Comparison of ENCODE assay signal across 8 mouse cellular contexts in genomic region chr8:70152537-70153257, GRCm38 (mm10). TPM values are rescaled to one million over a fixed set of nuclear protein-coding genes. Genes with fewer than 3 reads are reported as not detected.
DNase-seq lines count a peak whose midpoint lies in the region; ATAC-seq lines count a peak whose summit lies in the region.

No protein-coding gene starts in this region.

- WGBS in embryonic facial prominence, embryonic 15.5 days, result 10% methylated on average over 17 of the region's 22 CpGs
- 9% methylated on average over 16 of the region's 22 CpGs for WGBS in heart, embryonic 13.5 days
- WGBS in kidney, embryonic 16.5 days, result 16% methylated on average over 21 of the region's 22 CpGs
- WGBS in lung, embryonic 15.5 days, result 11% methylated on average over 21 of the region's 22 CpGs

- H3K9ac ChIP-seq in embryonic facial prominence, embryonic 15.5 days, result no peak overlapping the region
- H3K9ac ChIP-seq in heart, embryonic 13.5 days, result no peak overlapping the region
- H3K9ac ChIP-seq in kidney, embryonic 16.5 days (replicated peaks; ENCODE audit: low read length), result no peak overlapping the region
- no peak overlapping the region for H3K9ac ChIP-seq in lung, embryonic 15.5 days

- ATAC-seq in embryonic facial prominence, embryonic 15.5 days (ENCODE audit: insufficient number of reproducible peaks, low FRiP score, low TSS enrichment, low read depth), result peak; percentile 87
- peak; percentile 84 for ATAC-seq in heart, embryonic 13.5 days (ENCODE audit: extremely low read depth, insufficient number of reproducible peaks, low FRiP score, low TSS enrichment)
- ATAC-seq in kidney, embryonic 16.5 days (ENCODE audit: low FRiP score, low TSS enrichment), result peak; percentile 99
- peak; percentile 94 for ATAC-seq in lung, embryonic 15.5 days (ENCODE audit: borderline replicate concordance, extremely low read depth, low FRiP score, low TSS enrichment)

- no peak overlapping the region for H3K27ac ChIP-seq in embryonic facial prominence, embryonic 15.5 days (replicated peaks)
- H3K27ac ChIP-seq in heart, embryonic 13.5 days (replicated peaks), result no peak overlapping the region
- no peak overlapping the region for H3K27ac ChIP-seq in kidney, embryonic 16.5 days (ENCODE audit: low read length)
- no peak overlapping the region for H3K27ac ChIP-seq in lung, embryonic 15.5 days

- H3K27me3 ChIP-seq in embryonic facial prominence, embryonic 15.5 days, result no peaks in the 10 kb centered on the region
- peaks cover 66% of the 10 kb centered on the region for H3K27me3 ChIP-seq in heart, embryonic 13.5 days (replicated peaks)
- no peaks in the 10 kb centered on the region for H3K27me3 ChIP-seq in kidney, embryonic 16.5 days (ENCODE audit: insufficient read depth, low read length)
- peaks cover 4% of the 10 kb centered on the region; the same call in 1 of the 2 replicates for H3K27me3 ChIP-seq in lung, embryonic 15.5 days

- H3K4me2 ChIP-seq in embryonic facial prominence, embryonic 15.5 days (replicated peaks), result peak overlapping the region; percentile 33
- H3K4me2 ChIP-seq in heart, embryonic 13.5 days, result peak overlapping the region; percentile 48
- H3K4me2 ChIP-seq in kidney, embryonic 16.5 days (replicated peaks; ENCODE audit: low read depth, low read length), result peak overlapping the region; percentile 28
- peak overlapping the region; percentile 34 for H3K4me2 ChIP-seq in lung, embryonic 15.5 days

- no peak overlapping the region; the same call in 1 of the 2 replicates for H3K4me3 ChIP-seq in embryonic facial prominence, embryonic 15.5 days (replicated peaks)
- peak overlapping the region; percentile 20; the same call in 1 of the 2 replicates for H3K4me3 ChIP-seq in heart, embryonic 13.5 days
- no peak overlapping the region for H3K4me3 ChIP-seq in kidney, embryonic 16.5 days (ENCODE audit: low read length)
- no peak overlapping the region for H3K4me3 ChIP-seq in lung, embryonic 15.5 days

- no peaks in the 10 kb centered on the region for H3K9me3 ChIP-seq in embryonic facial prominence, embryonic 15.5 days (replicated peaks)
- no peaks in the 10 kb centered on the region for H3K9me3 ChIP-seq in heart, embryonic 13.5 days
- no peaks in the 10 kb centered on the region for H3K9me3 ChIP-seq in kidney, embryonic 16.5 days (ENCODE audit: low read length)
- H3K9me3 ChIP-seq in lung, embryonic 15.5 days, result no peaks in the 10 kb centered on the region

- no peaks in the 10 kb centered on the region for H3K36me3 ChIP-seq in embryonic facial prominence, embryonic 15.5 days
- H3K36me3 ChIP-seq in heart, embryonic 13.5 days, result no peaks in the 10 kb centered on the region
- no peaks in the 10 kb centered on the region for H3K36me3 ChIP-seq in kidney, embryonic 16.5 days (ENCODE audit: insufficient read depth, low read length)
- H3K36me3 ChIP-seq in lung, embryonic 15.5 days, result no peaks in the 10 kb centered on the region

- DNase-seq in CD4-positive, CD25-positive, alpha-beta regulatory T cell, adult 2 months (ENCODE audit: low read depth, low spot score), result peak; percentile 79
- DNase-seq in ZHBTc4 (ENCODE audit: low read depth, low spot score), result peak; percentile 93
- peak; percentile 60 for DNase-seq in ovary, adult 18-20 months (ENCODE audit: low spot score)
- DNase-seq in thymus, postnatal 0 days (ENCODE audit: low spot score), result peak; percentile 90

- H3K4me1 ChIP-seq in embryonic facial prominence, embryonic 15.5 days, result peaks cover 14% of the 10 kb centered on the region
- H3K4me1 ChIP-seq in heart, embryonic 13.5 days, result peaks cover 9% of the 10 kb centered on the region; the same call in 1 of the 2 replicates
- peaks cover 7% of the 10 kb centered on the region; the same call in 1 of the 2 replicates for H3K4me1 ChIP-seq in kidney, embryonic 16.5 days (ENCODE audit: insufficient read depth, low read length)
- peaks cover 5% of the 10 kb centered on the region; the same call in 1 of the 2 replicates for H3K4me1 ChIP-seq in lung, embryonic 15.5 days

RNA-seq across cellular contexts. Expression of gene Mef2b, which starts 13.2 kb away (rescaled TPM):
- 9.1 and 12.4 TPM in 2 replicates for polyA plus RNA-seq in embryonic facial prominence, embryonic 15.5 days (2015; fragmentation: Nextera tagmentation; extraction: Ambion mirVana)
- polyA plus RNA-seq in heart, embryonic 13.5 days (2015; fragmentation: Nextera tagmentation; extraction: Ambion mirVana), result 0.15 and 0.40 TPM in 2 replicates
- polyA plus RNA-seq in kidney, embryonic 16.5 days (2015; fragmentation: Nextera tagmentation; extraction: Ambion mirVana), result 0.24 and 0.49 TPM in 2 replicates
- polyA plus RNA-seq in lung, embryonic 15.5 days (2015; fragmentation: Nextera tagmentation; extraction: Ambion mirVana), result 0.21 and 0.22 TPM in 2 replicates
- polyA plus RNA-seq in thymus, postnatal 0 days (2015; fragmentation: Nextera tagmentation; extraction: Ambion mirVana), result 7.5 and 9.8 TPM in 2 replicates

RNA-seq across cellular contexts. Expression of gene Borcs8, which starts 13.4 kb away (rescaled TPM):
- polyA plus RNA-seq in embryonic facial prominence, embryonic 15.5 days (2015; fragmentation: Nextera tagmentation; extraction: Ambion mirVana), result 55.3 and 65.4 TPM in 2 replicates
- 36.1 and 40.0 TPM in 2 replicates for polyA plus RNA-seq in heart, embryonic 13.5 days (2015; fragmentation: Nextera tagmentation; extraction: Ambion mirVana)
- polyA plus RNA-seq in kidney, embryonic 16.5 days (2015; fragmentation: Nextera tagmentation; extraction: Ambion mirVana), result 58.3 and 58.6 TPM in 2 replicates
- 44.9 and 45.7 TPM in 2 replicates for polyA plus RNA-seq in lung, embryonic 15.5 days (2015; fragmentation: Nextera tagmentation; extraction: Ambion mirVana)
- polyA plus RNA-seq in thymus, postnatal 0 days (2015; fragmentation: Nextera tagmentation; extraction: Ambion mirVana), result 67.0 and 88.3 TPM in 2 replicates

RNA-seq across cellular contexts. Expression of gene Rfxank, which starts 13.7 kb away (rescaled TPM):
- polyA plus RNA-seq in embryonic facial prominence, embryonic 15.5 days (2015; fragmentation: Nextera tagmentation; extraction: Ambion mirVana), result 18.9 and 22.2 TPM in 2 replicates
- polyA plus RNA-seq in heart, embryonic 13.5 days (2015; fragmentation: Nextera tagmentation; extraction: Ambion mirVana), result 15.1 and 17.0 TPM in 2 replicates
- 20.4 and 21.7 TPM in 2 replicates for polyA plus RNA-seq in kidney, embryonic 16.5 days (2015; fragmentation: Nextera tagmentation; extraction: Ambion mirVana)
- polyA plus RNA-seq in lung, embryonic 15.5 days (2015; fragmentation: Nextera tagmentation; extraction: Ambion mirVana), result 20.3 TPM in 2 replicates
- 21.7 and 24.1 TPM in 2 replicates for polyA plus RNA-seq in thymus, postnatal 0 days (2015; fragmentation: Nextera tagmentation; extraction: Ambion mirVana)

RNA-seq across cellular contexts. Expression of gene Tmem161a, which starts 19.5 kb away (rescaled TPM):
- 76.4 and 77.3 TPM in 2 replicates for polyA plus RNA-seq in embryonic facial prominence, embryonic 15.5 days (2015; fragmentation: Nextera tagmentation; extraction: Ambion mirVana)
- polyA plus RNA-seq in heart, embryonic 13.5 days (2015; fragmentation: Nextera tagmentation; extraction: Ambion mirVana), result 91.8 and 104 TPM in 2 replicates
- polyA plus RNA-seq in kidney, embryonic 16.5 days (2015; fragmentation: Nextera tagmentation; extraction: Ambion mirVana), result 81.7 and 87.8 TPM in 2 replicates
- 69.7 TPM in 2 replicates for polyA plus RNA-seq in lung, embryonic 15.5 days (2015; fragmentation: Nextera tagmentation; extraction: Ambion mirVana)
- 41.5 and 44.1 TPM in 2 replicates for polyA plus RNA-seq in thymus, postnatal 0 days (2015; fragmentation: Nextera tagmentation; extraction: Ambion mirVana)

RNA-seq across cellular contexts. Expression of gene Nr2c2ap, which starts 21.6 kb away (rescaled TPM):
- 33.0 and 33.3 TPM in 2 replicates for polyA plus RNA-seq in embryonic facial prominence, embryonic 15.5 days (2015; fragmentation: Nextera tagmentation; extraction: Ambion mirVana)
- 30.5 and 34.3 TPM in 2 replicates for polyA plus RNA-seq in heart, embryonic 13.5 days (2015; fragmentation: Nextera tagmentation; extraction: Ambion mirVana)
- 32.2 and 35.2 TPM in 2 replicates for polyA plus RNA-seq in kidney, embryonic 16.5 days (2015; fragmentation: Nextera tagmentation; extraction: Ambion mirVana)
- 30.9 and 32.5 TPM in 2 replicates for polyA plus RNA-seq in lung, embryonic 15.5 days (2015; fragmentation: Nextera tagmentation; extraction: Ambion mirVana)
- polyA plus RNA-seq in thymus, postnatal 0 days (2015; fragmentation: Nextera tagmentation; extraction: Ambion mirVana), result 51.9 and 60.6 TPM in 2 replicates
